Mouse (Mus musculus) frontal cortex, postnatal 25 days (tissue): ENCODE data around the gene Idh1.
"Not testable (repeated sequence)": the region's sequence is repeated elsewhere in the genome, so short reads cannot be mapped to it uniquely, and the experiment has no call there.

Source experiments
- DNase-seq, 2 experiments: peaks; one replicate each; pipeline ENCODE4 v3.0.0; 2022; ENCODE audit warnings: low spot score in 2 of 2

Gene Idh1

GRCm38 (mm10) chr1:65186287-65187073 is at the start of gene Idh1, which contains the start of gene Pikfyve:
TSS of gene Idh1 (minus strand) at chr1:65186500.
TSS of gene Pikfyve (plus strand) at chr1:65186683.
- peak; percentile 93 to 96 for DNase-seq

GRCm38 (mm10) chr1:65230566-65230965 is 44.3 kb upstream of the Idh1 start:
- no peak for DNase-seq

GRCm38 (mm10) chr1:65229768-65230167 is 43.5 kb upstream of the Idh1 start:
- DNase-seq: not testable (repeated sequence)

GRCm38 (mm10) chr1:65227681-65228080 is 41.4 kb upstream of the Idh1 start:
- no peak for DNase-seq

GRCm38 (mm10) chr1:65223654-65224053 is 37.4 kb upstream of the Idh1 start:
- no peak for DNase-seq

GRCm38 (mm10) chr1:65217972-65218371 is 31.7 kb upstream of the Idh1 start:
- no peak for DNase-seq

GRCm38 (mm10) chr1:65217567-65217966 is 31.3 kb upstream of the Idh1 start:
- DNase-seq: no peak

GRCm38 (mm10) chr1:65213214-65213613 is 26.9 kb upstream of the Idh1 start:
- no peak for DNase-seq

- DNase-seq: no peak
Observed at GRCm38 (mm10) chr1:65204299-65204698, 18.0 kb upstream of the Idh1 start.

GRCm38 (mm10) chr1:65198861-65199260 is 12.6 kb upstream of the Idh1 start:
- no peak for DNase-seq

GRCm38 (mm10) chr1:65198425-65198824 is 12.1 kb upstream of the Idh1 start:
- no peak for DNase-seq

- no peak for DNase-seq
Observed at GRCm38 (mm10) chr1:65193226-65193625, 6.9 kb upstream of the Idh1 start.

- DNase-seq: no peak
Observed at GRCm38 (mm10) chr1:65190172-65190571, 3.9 kb upstream of the Idh1 start.

GRCm38 (mm10) chr1:65187074-65187430 is 752 bp upstream of the Idh1 start:
- no peak for DNase-seq

- DNase-seq: no peak
Observed at GRCm38 (mm10) chr1:65185524-65186205, 635 bp downstream of the Idh1 start.

GRCm38 (mm10) chr1:65185011-65185410 is 1.3 kb downstream of the Idh1 start:
- no peak for DNase-seq

GRCm38 (mm10) chr1:65183994-65184393 is 2.3 kb downstream of the Idh1 start:
- DNase-seq: no peak

- DNase-seq: no peak
Observed at GRCm38 (mm10) chr1:65181459-65181858, 4.8 kb downstream of the Idh1 start.

- peak in 1 of 2 experiments; percentile 56 for DNase-seq
Observed at GRCm38 (mm10) chr1:65179634-65180249, 6.6 kb downstream of the Idh1 start.

- peak; percentile 92 to 97 for DNase-seq
Observed at GRCm38 (mm10) chr1:65178902-65179432, 7.3 kb downstream of the Idh1 start.

- DNase-seq: peak; percentile 85 to 89
Observed at GRCm38 (mm10) chr1:65178126-65178901, 8.0 kb downstream of the Idh1 start.

GRCm38 (mm10) chr1:65177452-65177851 is 8.8 kb downstream of the Idh1 start:
- no peak for DNase-seq
